Mouse (Mus musculus) urinary bladder, postnatal 36 days (tissue): Measurements from ENCODE around the gene 1700123O20Rik.

Experiments used
- DNase-seq, 2 experiments: peaks; one replicate each; pipeline ENCODE4 v3.0.0; 2022; ENCODE audit warnings: low spot score in 2 of 2, mixed read lengths in 1 of 2

1700123O20Rik gene

GRCm38 (mm10) chr14:54678657-54679304, 7.2 kb upstream of the 1700123O20Rik start:
- DNase-seq = no peak

- no peak for DNase-seq
Measured at GRCm38 (mm10) chr14:54682396-54682795, 3.6 kb upstream of the 1700123O20Rik start.

- DNase-seq = no peak
Measured at GRCm38 (mm10) chr14:54685471-54685870, 545 bp upstream of the 1700123O20Rik start.

- DNase-seq = peak; percentile 100
Measured at GRCm38 (mm10) chr14:54686522-54687143, 617 bp downstream of the 1700123O20Rik start, which contains the start of gene Acin1. Gene Acin1, minus strand, starts transcription at chr14:54686931.

- no peak for DNase-seq
Measured at GRCm38 (mm10) chr14:54687251-54687650, 1.2 kb downstream of the 1700123O20Rik start.

- DNase-seq = no peak
Measured at GRCm38 (mm10) chr14:54695042-54695441, 9.0 kb downstream of the 1700123O20Rik start.

- DNase-seq = no peak
Measured at GRCm38 (mm10) chr14:54696752-54697151, 10.7 kb downstream of the 1700123O20Rik start.

GRCm38 (mm10) chr14:54698733-54699132, 12.7 kb downstream of the 1700123O20Rik start, which contains the start of gene Gm29776:
Gene Gm29776, minus strand, starts transcription at chr14:54698833.
- DNase-seq = no peak

GRCm38 (mm10) chr14:54699586-54699985, 13.6 kb downstream of the 1700123O20Rik start:
- no peak for DNase-seq

- peak; percentile 71 to 74 for DNase-seq
Measured at GRCm38 (mm10) chr14:54701298-54701697, 15.3 kb downstream of the 1700123O20Rik start.

- no peak for DNase-seq
Measured at GRCm38 (mm10) chr14:54703207-54703606, 17.2 kb downstream of the 1700123O20Rik start.

- DNase-seq = no peak
Measured at GRCm38 (mm10) chr14:54705844-54706243, 19.8 kb downstream of the 1700123O20Rik start.

- DNase-seq = no peak
Measured at GRCm38 (mm10) chr14:54706589-54707320, 20.7 kb downstream of the 1700123O20Rik start.

GRCm38 (mm10) chr14:54709054-54709453, 23.0 kb downstream of the 1700123O20Rik start:
- no peak for DNase-seq

GRCm38 (mm10) chr14:54712074-54712473, 26.1 kb downstream of the 1700123O20Rik start, which contains the start of gene Cebpe:
Gene Cebpe, minus strand, starts transcription at chr14:54712174.
- DNase-seq = no peak

GRCm38 (mm10) chr14:54712861-54713260, 26.8 kb downstream of the 1700123O20Rik start:
- peak in 1 of 2 experiments; percentile 19 for DNase-seq

GRCm38 (mm10) chr14:54714121-54714520, 28.1 kb downstream of the 1700123O20Rik start:
- DNase-seq = peak; percentile 48 to 64

GRCm38 (mm10) chr14:54714617-54715081, 28.6 kb downstream of the 1700123O20Rik start:
- DNase-seq = no peak

- DNase-seq = no peak
Measured at GRCm38 (mm10) chr14:54715402-54715801, 29.4 kb downstream of the 1700123O20Rik start.

GRCm38 (mm10) chr14:54720041-54720440, 34.0 kb downstream of the 1700123O20Rik start:
- DNase-seq = no peak

- no peak for DNase-seq
Measured at GRCm38 (mm10) chr14:54720654-54721350, 34.8 kb downstream of the 1700123O20Rik start.

- no peak for DNase-seq
Measured at GRCm38 (mm10) chr14:54721711-54722110, 35.7 kb downstream of the 1700123O20Rik start.
